Mouse (Mus musculus): ENCODE measurements around the gene Yif1a. TPM values are rescaled to one million over a fixed set of nuclear protein-coding genes. Genes with fewer than 3 reads are reported as not detected.

Yif1a gene
- polyA plus RNA-seq, 1 experiment, result 57.6 TPM

DNA sequence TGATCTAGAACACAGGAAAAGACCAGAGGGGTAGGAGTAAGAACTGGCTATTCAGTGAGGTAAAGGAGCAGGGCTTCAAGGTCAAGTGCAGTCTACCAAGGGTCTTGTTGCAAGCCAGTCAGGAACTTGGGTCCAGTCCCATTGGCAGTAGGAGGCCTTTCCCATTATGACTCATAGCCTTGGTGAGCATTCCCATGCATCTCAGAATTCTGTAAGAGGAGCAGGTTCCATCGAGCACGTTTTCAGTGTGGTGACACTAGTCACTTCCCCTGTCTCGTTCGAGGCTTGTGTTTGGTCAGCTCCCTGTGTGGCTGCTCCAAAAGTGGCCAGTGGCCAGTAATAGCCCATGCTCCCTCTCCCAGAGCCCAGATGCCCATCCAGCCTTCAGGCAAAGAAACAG is 42.8 kb upstream of the Yif1a start:
- H3K79me2 ChIP-seq (ENCODE audit: control insufficient read depth, insufficient read depth), result peaks cover 52% of the 10 kb centered on the region
- peak; percentile 56 for TF ChIP-seq MAX (IDR thresholded peaks at IDR 0.05)
- no peak for TF ChIP-seq CTCF (IDR thresholded peaks at IDR 0.05; ENCODE audit: control insufficient read depth, insufficient read depth, insufficient read length)
- no peak for TF ChIP-seq USF1 (IDR thresholded peaks at IDR 0.05; ENCODE audit: low read depth)
- H3ac ChIP-seq (ENCODE audit: control insufficient read depth, insufficient read length, low read depth), result no peak overlapping the region
- H3K4me3 ChIP-seq (ENCODE audit: insufficient read depth, poor library complexity, severe bottlenecking), result no peak overlapping the region
- peaks cover 25% of the 10 kb centered on the region for H3K79me3 ChIP-seq (ENCODE audit: low read depth)
- H3K27me3 ChIP-seq (ENCODE audit: control insufficient read depth, insufficient read depth, insufficient read length), result no peaks in the 10 kb centered on the region
- H3K36me3 ChIP-seq (ENCODE audit: control insufficient read depth, insufficient read depth), result peaks cover 42% of the 10 kb centered on the region

DNA sequence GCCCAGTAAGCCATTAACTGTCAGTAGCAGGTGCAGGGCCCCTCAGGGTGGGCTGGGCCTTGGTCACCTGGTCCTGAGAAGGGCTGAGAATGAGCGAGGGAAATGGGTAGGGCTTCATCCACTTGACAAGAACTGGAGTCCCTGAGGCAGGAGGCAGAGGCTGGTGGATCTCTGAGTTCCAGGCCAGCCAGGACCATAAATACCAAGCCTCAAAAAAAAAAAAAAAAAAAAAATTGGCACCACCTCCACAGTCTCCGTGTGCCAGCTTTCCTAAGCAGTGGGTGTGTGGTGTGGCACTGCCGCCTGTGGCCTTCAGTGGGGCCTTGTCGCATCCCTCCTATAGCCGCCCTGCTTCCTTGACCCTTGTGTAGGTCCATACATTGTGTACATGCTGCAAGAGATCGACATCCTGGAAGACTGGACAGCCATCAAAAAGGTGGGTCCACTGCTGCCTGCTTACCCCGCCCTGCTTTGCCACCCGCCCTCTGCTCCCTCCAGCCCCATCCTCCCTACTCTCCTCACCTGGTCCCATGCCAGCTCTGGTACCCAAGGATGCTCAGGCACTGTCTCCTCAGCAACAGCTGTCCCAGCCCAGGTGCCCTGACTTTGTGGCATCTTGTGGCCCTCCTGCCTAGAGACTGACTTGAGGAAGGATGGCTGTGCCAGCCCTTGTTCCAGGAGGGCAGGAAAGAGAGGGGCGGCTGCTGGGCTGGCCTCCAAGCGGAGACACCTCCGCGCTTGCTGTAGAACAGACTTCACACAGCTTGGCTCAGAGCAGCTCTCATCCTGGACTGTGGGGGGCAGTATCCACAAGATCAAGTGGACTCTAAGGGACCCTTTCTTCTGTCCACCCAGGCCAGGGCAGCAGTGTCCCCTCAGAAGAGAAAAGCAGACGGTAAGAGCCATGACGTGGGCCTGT is 39.9 kb upstream of the Yif1a start:
- peaks cover 34% of the 10 kb centered on the region for H3K79me3 ChIP-seq (ENCODE audit: low read depth)
- H3K27me3 ChIP-seq (ENCODE audit: control insufficient read depth, insufficient read depth, insufficient read length), result no peaks in the 10 kb centered on the region
- peaks cover 55% of the 10 kb centered on the region for H3K79me2 ChIP-seq (ENCODE audit: control insufficient read depth, insufficient read depth)
- peaks cover 46% of the 10 kb centered on the region for H3K36me3 ChIP-seq (ENCODE audit: control insufficient read depth, insufficient read depth)
- no peak overlapping the region for H3ac ChIP-seq (ENCODE audit: control insufficient read depth, insufficient read length, low read depth)
- no peak overlapping the region for H3K4me3 ChIP-seq (ENCODE audit: insufficient read depth, poor library complexity, severe bottlenecking)
- TF ChIP-seq MYOG (IDR thresholded peaks at IDR 0.05; ENCODE audit: control insufficient read depth, extremely low read depth, insufficient read length) (no peak), USF1 (IDR thresholded peaks at IDR 0.05; ENCODE audit: low read depth) (no peak), FOSL1 (IDR thresholded peaks at IDR 0.05; ENCODE audit: insufficient read depth, low read length, poor library complexity, severe bottlenecking) (no peak), CEBPB (IDR thresholded peaks at IDR 0.05; ENCODE audit: low read depth) (no peak), MYOD1 (IDR thresholded peaks at IDR 0.05; ENCODE audit: control insufficient read depth, insufficient read length, low read depth) (no peak), MAX (IDR thresholded peaks at IDR 0.05) (no peak), CTCF (IDR thresholded peaks at IDR 0.05; ENCODE audit: control insufficient read depth, insufficient read depth, insufficient read length) (no peak)

DNA sequence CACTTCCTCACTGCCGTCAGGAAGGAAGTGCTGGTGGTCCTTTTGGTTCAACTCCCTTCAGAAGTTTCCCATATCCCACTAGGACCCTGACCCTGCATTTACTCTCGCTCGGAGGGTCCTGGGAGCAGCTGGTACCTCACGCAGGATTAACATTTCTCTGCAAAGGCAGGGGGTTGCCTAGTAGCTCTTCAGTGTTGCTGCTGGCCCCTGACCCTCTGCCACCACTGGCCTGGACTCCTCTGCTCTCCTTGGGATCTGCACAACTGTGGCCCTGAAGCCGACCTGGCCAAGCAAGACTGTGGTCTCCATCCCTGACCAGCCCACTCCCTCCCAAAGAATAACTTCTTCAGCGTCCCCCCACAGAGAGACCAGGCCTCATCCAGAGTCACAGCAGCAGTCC is 39.0 kb upstream of the Yif1a start:
- TF ChIP-seq MYOD1 (IDR thresholded peaks at IDR 0.05; ENCODE audit: control insufficient read depth, insufficient read length, low read depth) (no peak), USF1 (IDR thresholded peaks at IDR 0.05; ENCODE audit: low read depth) (no peak), MAX (IDR thresholded peaks at IDR 0.05) (no peak), CTCF (IDR thresholded peaks at IDR 0.05; ENCODE audit: control insufficient read depth, insufficient read depth, insufficient read length) (no peak), FOSL1 (IDR thresholded peaks at IDR 0.05; ENCODE audit: insufficient read depth, low read length, poor library complexity, severe bottlenecking) (no peak), MYOG (IDR thresholded peaks at IDR 0.05; ENCODE audit: control insufficient read depth, extremely low read depth, insufficient read length) (no peak), CEBPB (IDR thresholded peaks at IDR 0.05; ENCODE audit: low read depth) (no peak)
- no peaks in the 10 kb centered on the region for H3K27me3 ChIP-seq (ENCODE audit: control insufficient read depth, insufficient read depth, insufficient read length)

GRCm38 (mm10) chr19:5050047-5050905 is 38.1 kb upstream of the Yif1a start, which contains the start of gene Rin1:
TSS of gene Rin1 (plus strand) at chr19:5050481.
- Histone ChIP-seq H3K4me3 (ENCODE audit: insufficient read depth, poor library complexity, severe bottlenecking) (peak within 1 kb of the TSS; percentile 84), H3ac (ENCODE audit: control insufficient read depth, insufficient read length, low read depth) (peak within 1 kb of the TSS; percentile 87), H3K27me3 (ENCODE audit: control insufficient read depth, insufficient read depth, insufficient read length) (no peaks in the 10 kb centered on the region), H3K79me2 (ENCODE audit: control insufficient read depth, insufficient read depth) (peaks cover 57% of the 10 kb centered on the region), H3K36me3 (ENCODE audit: control insufficient read depth, insufficient read depth) (peaks cover 60% of the 10 kb centered on the region), H3K79me3 (ENCODE audit: low read depth) (peaks cover 43% of the 10 kb centered on the region)
- TF ChIP-seq MYOG (IDR thresholded peaks at IDR 0.05; ENCODE audit: control insufficient read depth, extremely low read depth, insufficient read length) (no peak), CEBPB (IDR thresholded peaks at IDR 0.05; ENCODE audit: low read depth) (no peak), FOSL1 (IDR thresholded peaks at IDR 0.05; ENCODE audit: insufficient read depth, low read length, poor library complexity, severe bottlenecking) (no peak), CTCF (IDR thresholded peaks at IDR 0.05; ENCODE audit: control insufficient read depth, insufficient read depth, insufficient read length) (peak; percentile 25), MYOD1 (IDR thresholded peaks at IDR 0.05; ENCODE audit: control insufficient read depth, insufficient read length, low read depth) (peak; percentile 54), USF1 (IDR thresholded peaks at IDR 0.05; ENCODE audit: low read depth) (no peak), MAX (IDR thresholded peaks at IDR 0.05) (peak; percentile 70)

More for the DNA sequence above, 39.0 kb upstream of the Yif1a start:
- Histone ChIP-seq H3K79me3 (ENCODE audit: low read depth) (peaks cover 38% of the 10 kb centered on the region), H3K4me3 (ENCODE audit: insufficient read depth, poor library complexity, severe bottlenecking) (no peak overlapping the region), H3K36me3 (ENCODE audit: control insufficient read depth, insufficient read depth) (peaks cover 53% of the 10 kb centered on the region), H3K79me2 (ENCODE audit: control insufficient read depth, insufficient read depth) (peaks cover 55% of the 10 kb centered on the region), H3ac (ENCODE audit: control insufficient read depth, insufficient read length, low read depth) (peak overlapping the region; percentile 7)

GRCm38 (mm10) chr19:5051031-5051430 is 37.3 kb upstream of the Yif1a start:
- peak overlapping the region; percentile 84 for H3K4me3 ChIP-seq (ENCODE audit: insufficient read depth, poor library complexity, severe bottlenecking)
- peaks cover 43% of the 10 kb centered on the region for H3K79me3 ChIP-seq (ENCODE audit: low read depth)
- H3K36me3 ChIP-seq (ENCODE audit: control insufficient read depth, insufficient read depth), result peaks cover 63% of the 10 kb centered on the region
- H3K27me3 ChIP-seq (ENCODE audit: control insufficient read depth, insufficient read depth, insufficient read length), result no peaks in the 10 kb centered on the region
- H3ac ChIP-seq (ENCODE audit: control insufficient read depth, insufficient read length, low read depth), result peak overlapping the region; percentile 87
- peaks cover 56% of the 10 kb centered on the region for H3K79me2 ChIP-seq (ENCODE audit: control insufficient read depth, insufficient read depth)
- TF ChIP-seq MYOG (IDR thresholded peaks at IDR 0.05; ENCODE audit: control insufficient read depth, extremely low read depth, insufficient read length) (no peak), MAX (IDR thresholded peaks at IDR 0.05) (peak; percentile 56)

Measured in C2C12 (cell line).